Mouse (Mus musculus) spleen, adult 2 months (tissue): ENCODE data around the gene Tiam1.

Source experiments
- CTCF ChIP-seq: fragments of 200-500 bp; IDR thresholded peaks from 2 replicates; pipeline ENCODE4 v1.5.1; 2011; ENCODE audit warnings: mild to moderate bottlenecking, inconsistent platforms; ENCODE audit not compliant: insufficient read depth, insufficient read length, insufficient replicate concordance; ENCODE audit errors: extremely low read depth
- POLR2A ChIP-seq: fragments of 200-500 bp; IDR thresholded peaks from 2 replicates; pipeline ENCODE4 v1.6.1; 2011; ENCODE audit warnings: low read depth, low read length, inconsistent platforms

GRCm38 (mm10) chr16:89980075-89980744, 163.4 kb downstream of the Tiam1 start:
- TF ChIP-seq CTCF: no peak
- no peak for TF ChIP-seq POLR2A
